Mouse (Mus musculus): ENCODE data around the gene Kcnb1. TPM values are rescaled to one million over a fixed set of nuclear protein-coding genes. Genes with fewer than 3 reads are reported as not detected.

The Kcnb1 gene
- total and polyA plus RNA-seq, 2 experiments from 2014 or later, result 1.7 to 4.8 TPM

DNA sequence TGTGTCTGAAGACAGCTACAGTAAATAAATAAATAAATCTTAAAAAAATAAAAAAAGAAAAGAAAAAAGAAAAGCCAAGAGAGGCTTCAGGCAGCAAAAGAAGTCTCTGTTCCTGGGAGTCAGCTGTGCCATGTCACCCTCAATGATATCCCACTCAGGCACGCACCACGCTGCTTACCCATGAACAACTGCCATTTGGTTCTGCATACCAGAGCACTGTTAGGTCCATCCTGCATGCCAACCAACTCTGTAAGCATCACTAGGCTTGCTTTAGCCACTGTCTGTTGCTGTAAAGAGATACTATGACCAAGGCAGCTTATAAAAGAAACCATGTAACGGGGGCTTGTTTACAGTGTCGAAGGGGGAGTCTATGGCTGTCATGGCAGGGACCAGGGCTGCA is 113.6 kb downstream of the Kcnb1 start:
- no peaks in the 10 kb centered on the region for H3K36me3 ChIP-seq (replicated peaks; ENCODE audit: control insufficient read depth, insufficient read depth, low read length)
- no peak overlapping the region for H3K4me3 ChIP-seq (ENCODE audit: low read depth, low read length)
- no peaks in the 10 kb centered on the region for H3K9me3 ChIP-seq (replicated peaks; ENCODE audit: control insufficient read depth, low read length)
- TF ChIP-seq CTCF (IDR thresholded peaks at IDR 0.05; ENCODE audit: low read depth), result no peak
- no peak for TF ChIP-seq EP300 (IDR thresholded peaks at IDR 0.05; ENCODE audit: low read depth)
- no peak overlapping the region for H3K9ac ChIP-seq (replicated peaks; ENCODE audit: low read depth, low read length)
- no peaks in the 10 kb centered on the region for H3K27me3 ChIP-seq (ENCODE audit: control insufficient read depth, insufficient read depth, low read length)
- H3K4me2 ChIP-seq (ENCODE audit: low read depth, low read length), result no peak overlapping the region
- no peak overlapping the region for H3K27ac ChIP-seq (ENCODE audit: low read depth)
- peaks cover 19% of the 10 kb centered on the region for H3K4me1 ChIP-seq (ENCODE audit: control insufficient read depth, insufficient read depth)
- WGBS, result 82% methylated on average over 4 of the region's 4 CpGs
- DNase-seq (ENCODE audit: low spot score) (no peak), ATAC-seq (ENCODE audit: insufficient read depth, low read depth) (no peak)

DNA sequence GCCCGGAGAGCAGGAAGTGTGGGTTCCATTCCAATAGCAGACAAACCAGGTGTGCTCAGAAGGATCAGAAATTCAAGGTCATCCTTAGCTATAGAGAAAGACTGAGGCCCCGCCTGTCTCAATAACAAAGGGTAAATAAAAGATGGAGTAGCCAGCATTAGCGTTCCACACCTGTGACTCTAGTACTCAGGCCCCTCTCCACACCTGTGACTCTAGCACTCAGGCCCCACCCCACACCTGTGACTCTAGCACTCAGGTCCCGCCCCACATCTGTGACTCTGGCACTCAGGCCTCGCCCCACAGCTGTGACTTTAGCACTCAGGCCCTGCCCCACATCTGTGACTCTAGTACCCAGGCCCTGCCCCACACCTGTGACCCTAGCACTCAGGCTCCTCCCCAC is 115.4 kb downstream of the Kcnb1 start:
- H3K27me3 ChIP-seq (ENCODE audit: control insufficient read depth, insufficient read depth, low read length), result no peaks in the 10 kb centered on the region
- H3K9me3 ChIP-seq (replicated peaks; ENCODE audit: control insufficient read depth, low read length), result no peaks in the 10 kb centered on the region
- no peak overlapping the region for H3K9ac ChIP-seq (replicated peaks; ENCODE audit: low read depth, low read length)
- ATAC-seq (ENCODE audit: insufficient read depth, low read depth) (no peak), DNase-seq (ENCODE audit: low spot score) (no peak)
- no peak overlapping the region for H3K4me2 ChIP-seq (ENCODE audit: low read depth, low read length)
- H3K4me1 ChIP-seq (ENCODE audit: control insufficient read depth, insufficient read depth), result peaks cover 9% of the 10 kb centered on the region
- H3K27ac ChIP-seq (ENCODE audit: low read depth), result no peak overlapping the region
- no peaks in the 10 kb centered on the region for H3K36me3 ChIP-seq (replicated peaks; ENCODE audit: control insufficient read depth, insufficient read depth, low read length)
- 90% methylated on average over 5 of the region's 5 CpGs for WGBS
- no peak overlapping the region for H3K4me3 ChIP-seq (ENCODE audit: low read depth, low read length)
- no peak for TF ChIP-seq EP300 (IDR thresholded peaks at IDR 0.05; ENCODE audit: low read depth)

- 9% methylated on average over 22 of the region's 22 CpGs for WGBS
- Histone ChIP-seq H3K36me3 (replicated peaks; ENCODE audit: control insufficient read depth, insufficient read depth, low read length) (no peaks in the 10 kb centered on the region), H3K4me2 (ENCODE audit: low read depth, low read length) (peak overlapping the region; percentile 71), H3K9me3 (replicated peaks; ENCODE audit: control insufficient read depth, low read length) (no peaks in the 10 kb centered on the region), H3K27ac (ENCODE audit: low read depth) (no peak overlapping the region), H3K4me3 (ENCODE audit: low read depth, low read length) (peak overlapping the region; percentile 49), H3K4me1 (ENCODE audit: control insufficient read depth, insufficient read depth) (no peaks in the 10 kb centered on the region), H3K9ac (replicated peaks; ENCODE audit: low read depth, low read length) (no peak overlapping the region; the same call in 1 of the 2 replicates), H3K27me3 (ENCODE audit: control insufficient read depth, insufficient read depth, low read length) (no peaks in the 10 kb centered on the region)
- DNase-seq (ENCODE audit: low spot score) (peak; percentile 92), ATAC-seq (ENCODE audit: insufficient read depth, low read depth) (peak; percentile 95)
- TF ChIP-seq CTCF (IDR thresholded peaks at IDR 0.05; ENCODE audit: low read depth) (peak; percentile 100), EP300 (IDR thresholded peaks at IDR 0.05; ENCODE audit: low read depth) (no peak)
These were observed 118.0 kb downstream of the Kcnb1 start for GRCm38 (mm10) chr2:167071641-167072601.

GRCm38 (mm10) chr2:167071266-167071640 is 118.7 kb downstream of the Kcnb1 start:
- TF ChIP-seq EP300 (IDR thresholded peaks at IDR 0.05; ENCODE audit: low read depth), result no peak
- TF ChIP-seq CTCF (IDR thresholded peaks at IDR 0.05; ENCODE audit: low read depth), result no peak
- DNase-seq (ENCODE audit: low spot score) (no peak), ATAC-seq (ENCODE audit: insufficient read depth, low read depth) (no peak)
- no peaks in the 10 kb centered on the region for H3K27me3 ChIP-seq (ENCODE audit: control insufficient read depth, insufficient read depth, low read length)
- H3K4me1 ChIP-seq (ENCODE audit: control insufficient read depth, insufficient read depth), result no peaks in the 10 kb centered on the region
- no peak overlapping the region for H3K27ac ChIP-seq (ENCODE audit: low read depth)
- no peaks in the 10 kb centered on the region for H3K9me3 ChIP-seq (replicated peaks; ENCODE audit: control insufficient read depth, low read length)
- H3K4me3 ChIP-seq (ENCODE audit: low read depth, low read length), result peak overlapping the region; percentile 49
- 16% methylated on average over 12 of the region's 12 CpGs for WGBS
- peak overlapping the region; percentile 71 for H3K4me2 ChIP-seq (ENCODE audit: low read depth, low read length)
- no peak overlapping the region; the same call in 1 of the 2 replicates for H3K9ac ChIP-seq (replicated peaks; ENCODE audit: low read depth, low read length)
- H3K36me3 ChIP-seq (replicated peaks; ENCODE audit: control insufficient read depth, insufficient read depth, low read length), result peaks cover 3% of the 10 kb centered on the region

GRCm38 (mm10) chr2:167070341-167070740 is 119.6 kb downstream of the Kcnb1 start:
- H3K9me3 ChIP-seq (replicated peaks; ENCODE audit: control insufficient read depth, low read length), result no peaks in the 10 kb centered on the region
- H3K4me3 ChIP-seq (ENCODE audit: low read depth, low read length), result no peak overlapping the region
- no peak overlapping the region for H3K4me2 ChIP-seq (ENCODE audit: low read depth, low read length)
- H3K27ac ChIP-seq (ENCODE audit: low read depth), result no peak overlapping the region
- H3K4me1 ChIP-seq (ENCODE audit: control insufficient read depth, insufficient read depth), result no peaks in the 10 kb centered on the region
- DNase-seq (ENCODE audit: low spot score) (no peak), ATAC-seq (ENCODE audit: insufficient read depth, low read depth) (no peak)
- whole genome bisulfite sequencing, result 24% methylated on average over 6 of the region's 6 CpGs
- TF ChIP-seq CTCF (IDR thresholded peaks at IDR 0.05; ENCODE audit: low read depth) (no peak), EP300 (IDR thresholded peaks at IDR 0.05; ENCODE audit: low read depth) (no peak)
- peaks cover 12% of the 10 kb centered on the region for H3K36me3 ChIP-seq (replicated peaks; ENCODE audit: control insufficient read depth, insufficient read depth, low read length)
- no peaks in the 10 kb centered on the region for H3K27me3 ChIP-seq (ENCODE audit: control insufficient read depth, insufficient read depth, low read length)
- H3K9ac ChIP-seq (replicated peaks; ENCODE audit: low read depth, low read length), result no peak overlapping the region
